Mouse (Mus musculus) ES-E14 (cell line): ENCODE results near the gene D430042O09Rik.

Experiments used
- CHD2 ChIP-seq: IDR thresholded peaks from 2 replicates; pipeline ENCODE4 v1.6.1; 2014; ENCODE audit warnings: mild to moderate bottlenecking, low read depth, low read length, inconsistent platforms
- MAFK ChIP-seq: IDR thresholded peaks from 2 replicates; pipeline ENCODE4 v1.6.1; 2014; ENCODE audit warnings: mild to moderate bottlenecking, low read depth, low read length, inconsistent platforms; ENCODE audit not compliant: insufficient read depth
- ZC3H11A ChIP-seq: IDR thresholded peaks from 2 replicates; pipeline ENCODE4 v1.6.1; 2012; ENCODE audit warnings: low read depth, mild to moderate bottlenecking, inconsistent platforms, low read length, borderline replicate concordance

GRCm38 (mm10) chr7:125741271-125741703 is 33.6 kb downstream of the D430042O09Rik start:
- TF ChIP-seq ZC3H11A = no peak
- no peak for TF ChIP-seq CHD2
- no peak for TF ChIP-seq MAFK
